Mouse (Mus musculus): Measurements from ENCODE around the gene Il1rn. TPM values are rescaled to one million over a fixed set of nuclear protein-coding genes. Genes with fewer than 3 reads are reported as not detected.

The Il1rn gene
- total and polyA plus RNA-seq, 3 experiments = not detected

DNA sequence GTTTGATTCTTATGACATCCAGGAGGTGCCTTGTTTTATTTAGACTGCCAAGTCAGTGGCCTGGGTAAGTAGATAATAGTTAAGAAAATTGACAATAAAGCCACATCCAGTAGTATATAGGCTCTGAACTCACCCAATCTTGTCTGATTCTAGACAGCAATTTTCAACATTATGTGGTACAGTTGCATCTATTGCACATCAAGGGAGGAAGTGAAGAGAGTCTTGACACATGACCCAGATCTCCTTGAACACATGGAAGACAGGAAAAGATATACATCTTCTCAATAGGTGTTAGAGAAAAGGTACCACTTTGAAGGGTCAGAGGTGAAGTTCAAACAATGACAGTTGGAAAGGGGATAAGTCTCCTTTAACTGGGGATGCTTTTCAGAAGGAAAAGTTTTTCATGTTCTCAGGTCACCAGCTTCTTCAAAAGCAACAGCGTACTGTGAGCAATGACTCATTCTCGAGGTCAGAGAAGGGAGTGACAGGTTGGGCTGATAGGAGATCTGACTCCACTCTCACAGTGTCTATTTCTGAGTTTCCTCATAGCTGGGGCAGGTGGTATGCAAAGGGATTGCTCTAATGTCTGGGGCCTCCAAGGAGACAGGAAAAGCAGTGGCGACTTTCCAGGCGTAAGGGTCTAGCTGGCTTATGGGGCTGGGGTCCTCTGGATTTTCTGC, 18.6 kb upstream of the Il1rn start:
- H3K27ac ChIP-seq (ENCODE audit: control insufficient read depth, low read depth, low read length) = no peak overlapping the region
- H3K4me1 ChIP-seq (ENCODE audit: control insufficient read depth in 1 of 2, insufficient read depth in 2 of 2, low read length in 2 of 2) = no peaks in the 10 kb centered on the region
- no peak for DNase-seq (ENCODE audit: low read depth, low spot score)
- no peak overlapping the region for H3K4me3 ChIP-seq (ENCODE audit: control insufficient read depth in 1 of 2, insufficient read depth in 1 of 2, low read depth in 2 of 2, low read length in 2 of 2)
- no peaks in the 10 kb centered on the region for H3K36me3 ChIP-seq (ENCODE audit: control insufficient read depth in 1 of 2, insufficient read depth in 2 of 2, low read length in 2 of 2)
- no peaks in the 10 kb centered on the region for H3K79me2 ChIP-seq (ENCODE audit: control insufficient read depth, insufficient read depth, low read length, poor library complexity)
- H3K9me3 ChIP-seq (replicated peaks; ENCODE audit: insufficient read depth, low read length) = no peaks in the 10 kb centered on the region
- H3K9ac ChIP-seq (ENCODE audit: control insufficient read depth, low read depth, low read length, poor library complexity, severe bottlenecking) = no peak overlapping the region
- TF ChIP-seq POLR2AphosphoS5 (IDR thresholded peaks at IDR 0.05; ENCODE audit: borderline replicate concordance, low read depth, low read length) = no peak
- no peak for TF ChIP-seq MAZ (IDR thresholded peaks at IDR 0.05; ENCODE audit: low read depth, low read length)
- no peak for TF ChIP-seq GATA1 (IDR thresholded peaks at IDR 0.05; ENCODE audit: low read depth, low read length)
- no peak for TF ChIP-seq RCOR1 (IDR thresholded peaks at IDR 0.05; ENCODE audit: low read depth, low read length)
- TF ChIP-seq HCFC1 (IDR thresholded peaks at IDR 0.05; ENCODE audit: low read depth, low read length) = no peak
- TF ChIP-seq CTCF (IDR thresholded peaks at IDR 0.05 in 2 of 3, conservative IDR thresholded peaks at IDR 0.05 in 1 of 3; ENCODE audit: control insufficient read depth in 1 of 3, insufficient read depth in 1 of 3, low read depth in 2 of 3, low read length in 3 of 3, poor library complexity in 1 of 3, severe bottlenecking in 1 of 3) = no peak
- no peak for TF ChIP-seq TCF12 (IDR thresholded peaks at IDR 0.05; ENCODE audit: low read depth, low read length)
- H3K27me3 ChIP-seq (ENCODE audit: control insufficient read depth in 1 of 2, insufficient read depth in 2 of 2, low read length in 2 of 2) = no peaks in the 10 kb centered on the region

DNA sequence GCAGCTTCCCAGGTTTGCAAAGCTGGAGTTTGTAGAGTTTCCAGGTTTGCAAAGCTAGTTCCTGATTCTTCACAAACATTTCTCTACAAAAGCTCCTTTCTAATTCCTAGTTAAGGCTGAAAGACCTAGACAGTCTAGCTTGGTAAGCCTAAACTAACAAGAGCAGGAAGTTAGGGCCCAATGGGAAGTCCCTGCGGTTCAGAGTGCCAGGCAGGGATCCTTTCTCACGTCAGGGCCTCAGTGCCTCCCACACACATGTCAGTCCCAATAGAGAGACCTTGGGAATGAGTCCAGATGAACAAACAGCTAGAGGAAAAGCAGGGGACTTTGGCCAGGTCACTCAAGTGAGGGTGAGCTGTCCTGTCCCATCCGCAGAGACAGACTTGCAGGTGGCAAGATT, 1.3 kb upstream of the Il1rn start:
- Histone ChIP-seq H3K27me3 (ENCODE audit: control insufficient read depth in 1 of 2, insufficient read depth in 2 of 2, low read length in 2 of 2) (no peaks in the 10 kb centered on the region), H3K9me3 (replicated peaks; ENCODE audit: insufficient read depth, low read length) (no peaks in the 10 kb centered on the region), H3K4me1 (ENCODE audit: control insufficient read depth in 1 of 2, insufficient read depth in 2 of 2, low read length in 2 of 2) (no peaks in the 10 kb centered on the region), H3K4me3 (ENCODE audit: control insufficient read depth in 1 of 2, insufficient read depth in 1 of 2, low read depth in 2 of 2, low read length in 2 of 2) (no peak overlapping the region), H3K27ac (ENCODE audit: control insufficient read depth, low read depth, low read length) (no peak overlapping the region), H3K36me3 (ENCODE audit: control insufficient read depth in 1 of 2, insufficient read depth in 2 of 2, low read length in 2 of 2) (no peaks in the 10 kb centered on the region), H3K79me2 (ENCODE audit: control insufficient read depth, insufficient read depth, low read length, poor library complexity) (no peaks in the 10 kb centered on the region), H3K9ac (ENCODE audit: control insufficient read depth, low read depth, low read length, poor library complexity, severe bottlenecking) (no peak overlapping the region)
- no peak for TF ChIP-seq MEF2A (IDR thresholded peaks at IDR 0.05; ENCODE audit: extremely low read depth, insufficient replicate concordance, low read depth, low read length, poor library complexity, severe bottlenecking)
- no peak for TF ChIP-seq BHLHE40 (IDR thresholded peaks at IDR 0.05; ENCODE audit: borderline replicate concordance, low read depth, low read length)
- no peak for TF ChIP-seq KAT2A (conservative IDR thresholded peaks at IDR 0.05; ENCODE audit: low read depth, low read length)
- TF ChIP-seq UBTF (IDR thresholded peaks at IDR 0.05; ENCODE audit: borderline replicate concordance, insufficient read depth, low read depth, low read length) = no peak
- no peak for TF ChIP-seq TAL1 (IDR thresholded peaks at IDR 0.05; ENCODE audit: low read length)
- no peak for TF ChIP-seq JUND (IDR thresholded peaks at IDR 0.05; ENCODE audit: low read depth, low read length)
- no peak for TF ChIP-seq MYB (IDR thresholded peaks at IDR 0.05; ENCODE audit: low read depth, low read length)
- no peak for TF ChIP-seq MXI1 (IDR thresholded peaks at IDR 0.05; ENCODE audit: low read depth, low read length)
- no peak for TF ChIP-seq NRF1 (IDR thresholded peaks at IDR 0.05; ENCODE audit: insufficient read depth, low read depth, low read length, poor library complexity, severe bottlenecking)
- no peak for TF ChIP-seq MAX (IDR thresholded peaks at IDR 0.05; ENCODE audit: low read length)
- TF ChIP-seq NELFE (IDR thresholded peaks at IDR 0.05; ENCODE audit: low read depth, low read length) = no peak
- TF ChIP-seq HCFC1 (IDR thresholded peaks at IDR 0.05; ENCODE audit: low read depth, low read length) = no peak
- no peak for TF ChIP-seq SMC3 (IDR thresholded peaks at IDR 0.05; ENCODE audit: low read depth, low read length)
- TF ChIP-seq POLR2A (IDR thresholded peaks at IDR 0.05; ENCODE audit: control insufficient read depth in 1 of 2, insufficient read depth in 1 of 2, low read depth in 1 of 2, low read length in 2 of 2, poor library complexity in 1 of 2) = no peak
- no peak for TF ChIP-seq GATA1 (IDR thresholded peaks at IDR 0.05; ENCODE audit: low read depth, low read length)
- no peak for TF ChIP-seq CTCF (IDR thresholded peaks at IDR 0.05 in 2 of 3, conservative IDR thresholded peaks at IDR 0.05 in 1 of 3; ENCODE audit: control insufficient read depth in 1 of 3, insufficient read depth in 1 of 3, low read depth in 2 of 3, low read length in 3 of 3, poor library complexity in 1 of 3, severe bottlenecking in 1 of 3)
- no peak for DNase-seq (ENCODE audit: low read depth, low spot score)

Data from MEL (cell line).